Mouse (Mus musculus) 416B (cell line): ENCODE measurements at regions not wholly inside any gene's neighbourhood (a gene's known extent, or its start where the extent isn't known, plus 50 kb on each side); places are given as distances from the start of the nearest gene placed in this dataset.
A peak's percentile ranks its signal among the peaks of the same experiment; 100 is the strongest.

Experiments used
- DNase-seq: peaks from one replicate; pipeline ENCODE4 v3.0.0; 2011; ENCODE audit warnings: low read depth

- DNase-seq = peak; percentile 16
These were observed 54.7 kb downstream of the Spry2 start for GRCm38 (mm10) chr14:105841888-105842287.

DNA sequence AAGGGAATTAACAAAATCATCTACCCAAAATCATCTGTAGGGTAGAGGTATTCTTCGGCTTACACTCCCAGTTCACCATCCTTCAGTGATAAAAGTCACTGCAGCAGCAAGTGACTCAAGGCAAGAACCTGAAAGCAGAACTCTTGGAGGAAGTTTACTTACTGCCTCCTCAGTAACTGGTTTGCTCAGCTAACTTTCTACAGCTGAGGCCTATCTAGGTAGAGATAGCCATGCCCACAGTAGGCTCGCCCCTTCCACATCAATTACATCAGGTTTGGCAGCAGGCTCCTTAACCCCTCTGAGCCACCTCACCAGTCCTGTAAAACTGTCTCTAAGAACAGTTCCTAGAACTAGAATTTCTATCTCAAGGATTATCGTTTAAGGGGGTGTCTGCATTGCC lies 59.1 kb downstream of the Spry2 start:
- DNase-seq = no peak

DNA sequence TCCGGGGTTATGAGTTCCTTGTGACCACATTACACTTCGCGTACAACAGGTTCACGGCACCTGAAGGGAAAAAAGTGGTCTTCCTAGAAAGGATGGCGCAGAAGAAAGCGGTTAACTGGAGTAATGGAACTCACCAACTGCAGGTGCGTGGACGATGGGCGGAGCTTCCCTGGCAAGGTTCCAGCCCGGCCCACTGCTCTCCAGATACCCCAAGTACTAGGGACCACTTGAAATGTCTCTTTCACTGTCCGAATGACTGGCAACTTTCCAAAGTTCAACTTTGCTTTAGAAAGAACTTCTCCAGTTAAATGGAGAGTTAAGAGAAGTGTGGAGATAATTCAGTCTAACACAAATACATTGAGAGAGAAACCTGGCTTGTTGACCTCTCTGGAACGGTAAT lies 65.9 kb downstream of the Spry2 start:
- DNase-seq = no peak

DNA sequence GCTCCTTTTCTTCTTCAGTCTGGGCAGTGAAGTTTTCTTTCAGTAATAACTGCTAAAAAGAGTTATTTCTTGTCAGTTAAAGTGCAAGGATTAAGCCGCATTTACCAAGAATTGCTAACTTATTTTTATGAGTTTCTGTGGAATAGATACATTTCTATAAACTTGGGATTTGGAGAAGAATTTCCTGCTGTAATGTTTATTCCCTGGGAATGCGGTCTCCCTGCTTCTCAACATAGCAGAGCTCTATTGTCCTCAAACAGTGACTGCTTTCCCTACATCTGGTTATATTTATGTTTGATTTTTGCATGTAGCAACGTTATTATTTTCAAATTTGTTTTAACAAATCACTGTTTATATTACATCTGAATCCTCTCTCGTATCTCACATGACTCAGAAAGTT lies 66.3 kb downstream of the Spry2 start:
- no peak for DNase-seq

- DNase-seq = no peak
These were observed 73.5 kb downstream of the Spry2 start for GRCm38 (mm10) chr14:105823129-105823528.

- DNase-seq = no peak
These were observed 74.0 kb downstream of the Spry2 start for GRCm38 (mm10) chr14:105822653-105823052.

DNA sequence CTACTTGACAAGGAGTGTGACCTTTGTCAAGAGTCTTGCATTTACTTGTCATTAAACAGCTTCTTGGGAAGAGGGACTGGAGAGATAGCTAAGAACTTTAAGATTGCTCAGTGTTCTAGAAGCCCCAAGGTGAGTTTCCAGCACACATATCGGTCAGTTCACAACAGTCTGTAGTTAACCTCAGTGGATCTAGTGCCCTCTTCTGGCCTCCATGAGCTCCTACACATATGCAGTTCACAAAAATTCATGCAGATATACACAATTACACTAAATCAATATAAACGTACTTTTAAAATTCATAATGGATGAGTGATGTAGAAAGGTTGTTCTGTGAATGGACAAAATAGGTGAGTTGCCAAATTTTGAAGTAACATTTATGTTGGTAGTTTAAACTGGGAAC lies 77.1 kb downstream of the Spry2 start:
- no peak for DNase-seq

GRCm38 (mm10) chr14:105818841-105819240 lies 77.8 kb downstream of the Spry2 start:
- no peak for DNase-seq

DNA sequence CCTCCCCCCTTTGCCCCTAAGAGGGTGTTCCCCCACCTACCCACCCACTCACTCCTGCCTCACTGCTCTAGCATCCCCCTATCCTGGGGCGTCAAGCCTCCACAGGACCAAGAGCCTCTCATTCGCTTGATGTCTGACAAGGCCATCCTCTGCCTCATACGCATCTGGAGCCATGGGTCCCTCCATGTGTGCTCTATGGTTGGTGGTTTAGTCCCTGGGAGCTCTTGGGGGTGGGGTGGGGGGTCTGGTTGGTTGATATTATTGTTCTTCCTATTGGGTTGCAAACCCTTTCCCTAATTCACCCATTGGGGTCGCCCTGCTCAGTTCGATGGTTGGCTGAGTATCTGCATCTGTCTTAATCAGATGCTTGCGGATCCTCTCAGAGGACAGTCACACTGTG lies 79.1 kb downstream of the Spry2 start:
- DNase-seq = no peak

GRCm38 (mm10) chr14:105815827-105816226 lies 80.8 kb downstream of the Spry2 start:
- peak; percentile 51 for DNase-seq

DNA sequence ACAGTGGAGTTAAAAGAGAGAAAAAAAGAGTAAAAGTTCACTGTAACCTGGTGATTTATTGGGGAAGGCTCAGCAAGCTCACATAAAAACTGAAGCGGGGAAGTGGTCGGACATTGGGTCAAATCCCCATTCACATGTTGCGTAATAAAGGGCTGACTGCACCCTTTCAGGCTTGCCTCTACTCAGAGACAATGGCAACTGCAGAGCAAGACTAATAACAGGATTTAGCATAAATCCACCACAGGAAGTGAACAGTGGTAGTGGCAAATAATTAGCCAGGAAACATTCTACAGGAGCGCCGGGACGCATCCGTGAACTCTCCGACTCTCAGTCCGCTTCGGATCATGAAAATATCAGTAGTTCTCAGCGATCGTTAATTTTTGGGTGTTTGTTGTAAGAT lies 81.3 kb downstream of the Spry2 start:
- peak; percentile 85 for DNase-seq

DNA sequence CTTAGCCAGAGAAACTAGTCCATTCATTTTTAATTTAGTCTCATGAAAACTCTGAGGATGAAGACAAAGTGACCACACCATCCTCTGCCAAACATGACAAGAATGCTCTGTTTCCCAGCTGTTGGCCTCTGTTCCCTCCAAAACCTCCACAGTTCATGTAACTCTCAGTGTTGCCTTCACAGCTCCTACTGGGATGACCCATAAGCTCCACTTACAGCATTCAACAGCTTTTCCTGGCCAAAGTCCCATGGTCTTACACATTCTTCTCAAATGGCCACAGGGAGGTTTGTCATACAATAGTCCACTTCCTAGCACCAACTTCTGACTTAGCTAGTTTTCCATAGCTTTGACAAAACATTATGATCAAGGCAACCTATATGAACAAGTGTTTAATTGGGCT lies 83.0 kb downstream of the Spry2 start:
- no peak for DNase-seq

DNA sequence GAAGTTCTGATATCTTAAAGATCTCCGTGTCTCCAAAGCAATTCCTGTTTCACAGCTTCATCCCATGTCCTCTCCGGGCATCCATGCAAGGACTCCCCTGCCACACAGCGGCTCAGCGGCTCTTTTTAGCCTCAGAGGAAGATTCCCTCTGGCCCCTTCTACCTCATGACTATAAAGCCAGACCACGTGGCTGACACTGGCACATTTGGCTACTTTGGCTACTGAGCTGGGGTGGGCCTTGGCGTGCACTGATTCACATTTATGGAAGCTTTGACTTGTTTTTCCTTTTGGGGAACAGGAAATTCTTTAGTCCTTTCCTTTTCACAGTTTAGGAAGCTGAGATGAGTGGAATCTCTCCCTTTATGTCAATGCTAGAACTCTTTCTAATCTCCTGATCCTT lies 83.5 kb downstream of the Spry2 start:
- no peak for DNase-seq

- DNase-seq = no peak
These were observed 90.9 kb downstream of the Spry2 start for GRCm38 (mm10) chr14:105805762-105806161.

DNA sequence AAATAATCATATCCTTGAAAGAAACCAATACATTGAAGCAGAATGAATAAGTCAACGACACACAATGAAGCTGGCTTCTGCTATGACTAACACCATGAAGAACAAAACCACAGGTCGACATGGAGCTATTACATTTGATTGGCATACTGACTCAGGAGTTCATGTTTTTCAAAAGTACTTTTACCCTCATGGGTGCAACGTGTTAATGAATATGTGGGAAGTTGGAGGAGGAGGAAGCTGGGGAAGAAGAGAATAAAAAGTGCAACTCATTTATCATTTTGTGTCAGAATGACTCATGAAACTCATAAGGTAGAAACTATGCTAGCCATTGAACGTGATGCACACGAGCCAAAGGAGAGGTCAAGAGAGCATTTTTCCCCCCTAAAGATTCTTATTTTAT lies 91.3 kb downstream of the Spry2 start:
- peak; percentile 84 for DNase-seq

GRCm38 (mm10) chr14:105804761-105805160 lies 91.9 kb downstream of the Spry2 start:
- DNase-seq = peak; percentile 56

GRCm38 (mm10) chr14:105803281-105803680 lies 93.3 kb downstream of the Spry2 start:
- peak; percentile 14 for DNase-seq

- DNase-seq = peak; percentile 65
These were observed 93.9 kb downstream of the Spry2 start for GRCm38 (mm10) chr14:105802529-105803280.

DNA sequence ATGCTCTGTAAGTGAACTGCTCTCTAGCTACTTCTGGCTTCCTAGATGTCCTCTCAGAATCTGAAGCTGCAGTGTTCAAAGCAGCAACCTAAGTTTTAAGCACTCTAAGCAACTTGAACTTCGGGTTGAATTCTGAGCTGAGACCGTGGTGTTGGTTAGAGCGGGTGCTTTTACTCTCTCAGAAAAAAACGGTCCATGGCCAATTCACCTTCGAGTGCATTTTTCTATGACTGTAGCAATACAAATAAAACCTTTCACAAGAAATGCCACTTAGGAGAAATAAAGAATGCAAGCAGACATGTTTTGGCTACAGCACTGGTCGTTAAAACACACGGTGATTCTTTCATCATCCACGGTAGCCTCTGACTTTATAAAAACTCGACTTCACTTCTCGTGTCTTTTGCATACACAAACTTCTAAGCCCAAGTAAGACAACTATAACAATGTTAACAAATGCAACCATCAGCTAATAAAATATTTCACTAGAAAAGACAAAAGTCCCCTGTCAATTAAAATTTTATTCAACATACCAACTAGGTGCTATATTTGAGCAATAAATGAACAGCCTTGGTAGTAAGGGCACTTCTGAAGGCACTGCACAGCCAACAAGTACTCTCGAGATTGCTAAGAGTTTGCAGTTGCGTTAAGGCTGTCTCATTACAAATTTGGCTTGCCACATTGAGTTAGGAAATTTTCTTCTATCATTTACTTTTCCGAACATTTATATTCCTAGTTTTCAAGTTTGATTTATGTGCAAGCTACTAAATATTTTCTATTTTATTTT lies 96.3 kb downstream of the Spry2 start:
- no peak for DNase-seq

DNA sequence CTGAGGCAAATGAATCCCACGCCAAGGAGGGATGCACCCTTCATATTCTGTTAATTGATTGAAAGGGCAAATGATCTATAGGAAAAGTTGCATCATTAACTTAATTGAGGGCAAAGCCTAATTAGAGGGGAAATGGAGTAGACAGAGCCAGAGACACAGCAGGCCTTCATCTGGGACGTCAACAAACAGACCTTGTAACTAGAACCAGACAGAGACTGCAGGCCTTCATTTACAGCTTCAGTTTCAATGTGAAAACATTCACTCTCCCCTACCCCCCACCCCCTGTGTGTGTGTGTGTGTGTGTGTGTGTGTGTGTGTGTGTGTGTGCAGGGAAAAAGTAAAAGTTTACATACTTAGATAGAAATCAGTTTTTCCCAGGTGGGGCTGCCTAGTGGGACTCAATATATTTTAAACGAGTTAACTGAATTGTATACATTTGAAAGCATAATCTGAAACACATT lies 97.2 kb downstream of the Spry2 start:
- DNase-seq = no peak

DNA sequence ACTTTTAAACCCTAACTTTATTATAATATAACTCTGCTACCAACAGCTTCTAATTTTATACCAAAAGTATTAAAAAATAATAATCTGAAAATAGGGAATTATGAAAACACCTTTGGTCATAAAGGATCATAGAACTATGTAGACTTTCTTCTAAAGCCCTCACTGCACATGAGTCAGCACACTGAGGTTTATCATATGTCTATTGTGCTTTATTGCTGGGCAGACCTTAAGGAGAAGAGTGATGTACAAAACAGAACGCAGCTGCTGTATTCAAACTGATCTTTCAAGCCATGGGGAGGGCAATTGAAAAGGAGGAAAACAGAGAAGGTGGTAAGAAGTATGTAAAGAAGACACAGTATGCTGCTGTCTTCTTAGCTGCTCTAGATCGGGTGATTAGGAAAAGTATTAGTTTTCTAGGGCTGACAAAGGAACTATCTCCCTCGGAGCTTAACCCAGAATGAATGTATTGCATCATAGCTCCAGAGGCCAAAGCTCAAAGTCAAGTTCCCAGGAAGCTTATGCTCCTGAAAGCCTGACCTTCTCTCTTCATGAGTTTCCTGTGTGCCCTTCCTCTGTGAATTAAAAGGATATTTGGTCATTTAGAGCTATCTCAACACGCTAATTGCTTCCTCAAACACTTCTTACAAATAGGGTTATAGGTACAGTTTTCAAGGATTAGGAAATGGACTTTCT lies 103.5 kb downstream of the Spry2 start:
- no peak for DNase-seq

DNA sequence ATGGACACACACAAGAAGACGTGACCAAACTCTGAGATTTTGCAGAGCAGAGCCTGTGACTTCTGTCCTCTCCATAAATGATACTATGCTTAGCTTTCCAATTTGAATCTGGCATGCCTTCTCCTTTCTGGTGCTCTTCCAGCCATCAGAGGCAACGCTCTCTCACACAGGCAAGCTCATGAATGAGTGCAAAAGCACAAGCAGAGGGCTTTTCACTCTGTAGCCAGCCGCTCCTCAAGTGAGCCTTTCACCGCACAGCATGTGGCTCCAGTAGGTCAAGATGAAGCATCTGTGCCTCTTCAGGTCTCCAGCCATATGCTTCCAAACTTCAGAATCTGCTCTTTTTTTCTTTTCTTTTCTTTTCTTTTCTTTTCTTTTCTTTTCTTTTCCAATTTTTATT lies 106.2 kb downstream of the Spry2 start:
- DNase-seq = no peak

- no peak for DNase-seq
These were observed 113.2 kb downstream of the Spry2 start for GRCm38 (mm10) chr14:105783428-105783827.
